Mouse (Mus musculus) stomach, postnatal 0 days (tissue): Measurements from ENCODE around the gene Rasgef1b.

Experiments used
- CTCF ChIP-seq: IDR thresholded peaks from 2 replicates; pipeline ENCODE4 v1.5.1; 2016; ENCODE audit warnings: antibody characterized with exemption, low read depth, mild to moderate bottlenecking, moderate library complexity
- EP300 ChIP-seq: optimal IDR thresholded peaks from 2 replicates; pipeline ENCODE3; 2016; ENCODE audit warnings: antibody characterized with exemption

DNA sequence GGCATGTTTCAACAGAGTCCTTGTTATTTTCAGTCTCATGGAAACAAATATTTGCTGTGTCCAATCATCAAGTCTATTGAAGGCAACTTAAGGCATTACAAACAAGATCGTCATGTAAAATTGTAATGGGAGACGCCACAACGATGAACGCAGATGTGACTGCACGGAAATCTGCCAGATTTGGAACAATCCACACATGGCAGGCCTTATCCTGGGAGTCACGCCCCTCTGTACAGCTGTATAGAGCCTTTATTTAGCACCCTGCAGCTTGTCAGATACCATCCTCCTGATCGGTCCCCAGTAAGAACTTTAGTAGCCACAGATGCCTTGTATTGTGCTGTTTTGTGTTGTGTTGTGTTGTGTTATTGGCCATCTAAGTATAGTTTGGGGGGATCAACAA, 222.8 kb downstream of the Rasgef1b start:
- TF ChIP-seq EP300 (no peak), CTCF (no peak)
